7 mouse cellular contexts compared by ENCODE assay signal in genomic region chr14:46725743-46726142, GRCm38 (mm10). TPM values are rescaled to one million over a fixed set of nuclear protein-coding genes. Genes with fewer than 3 reads are reported as not detected.
DNase-seq lines count a peak whose midpoint lies in the region; ATAC-seq and TF ChIP-seq lines count a peak whose summit lies in the region.

No protein-coding gene starts in this region.

- H3K36me3 ChIP-seq in small intestine, adult 2 months (ENCODE audit: control insufficient read depth, insufficient read depth, low read length), result no peaks in the 10 kb centered on the region

- 50% methylated on average over 3 of the region's 3 CpGs for WGBS in small intestine, adult 2 months

- TF ChIP-seq CTCF in layer of hippocampus, adult 2 months (conservative IDR thresholded peaks at IDR 0.05), result peak; percentile 71
- TF ChIP-seq CTCF in cortical plate, adult 2 months (IDR thresholded peaks at IDR 0.05; ENCODE audit: extremely low read depth, insufficient read depth, low read length), result peak; percentile 27; the same call in 1 of the 2 replicates
- peak; percentile 44; the same call in 1 of the 2 replicates for TF ChIP-seq CTCF in small intestine, adult 2 months (IDR thresholded peaks at IDR 0.05; ENCODE audit: extremely low read depth, insufficient read length, insufficient replicate concordance, low read depth, low read length)

- H3K27me3 ChIP-seq in small intestine, adult 2 months (ENCODE audit: control insufficient read depth, insufficient read depth, low read length), result no peaks in the 10 kb centered on the region

- no peak for TF ChIP-seq POLR2A in cortical plate, adult 2 months (IDR thresholded peaks at IDR 0.05; ENCODE audit: extremely low read depth, insufficient read depth, low read length)
- TF ChIP-seq POLR2A in small intestine, adult 2 months (IDR thresholded peaks at IDR 0.05; ENCODE audit: low read depth, low read length), result no peak

- no peak for ATAC-seq in granulocyte monocyte progenitor cell, adult 5-6 weeks (replicated peaks; ENCODE audit: poor library complexity, severe bottlenecking)

- DNase-seq in layer of hippocampus, adult 2 months (ENCODE audit: low spot score in 2 of 2), result peak in 1 of 2 experiments; percentile 29
- DNase-seq in layer of hippocampus, adult 9-11 months, result no peak
- DNase-seq in MN1 (ENCODE audit: low spot score), result peak; percentile 12
- no peak for DNase-seq in cerebellum, adult 8-10 months

- no peak overlapping the region for H3K4me3 ChIP-seq in layer of hippocampus, adult 2 months
- no peak overlapping the region for H3K4me3 ChIP-seq in cortical plate, adult 2 months (ENCODE audit: insufficient read depth, low read length)
- no peak overlapping the region for H3K4me3 ChIP-seq in small intestine, adult 2 months (ENCODE audit: low read depth, low read length)

- H3K27ac ChIP-seq in layer of hippocampus, adult 2 months, result no peak overlapping the region
- H3K27ac ChIP-seq in cortical plate, adult 2 months (ENCODE audit: insufficient read depth, low read length), result no peak overlapping the region
- no peak overlapping the region for H3K27ac ChIP-seq in small intestine, adult 2 months (ENCODE audit: insufficient read depth, low read depth, low read length)

- H3K4me1 ChIP-seq in cortical plate, adult 2 months (ENCODE audit: control insufficient read depth, insufficient read depth, low read length), result no peaks in the 10 kb centered on the region
- H3K4me1 ChIP-seq in small intestine, adult 2 months (ENCODE audit: control insufficient read depth, insufficient read depth, insufficient read length, low read length), result no peaks in the 10 kb centered on the region

RNA-seq across cellular contexts. Expression of gene Cdkn3, which starts 34.6 kb away (rescaled TPM):
- total RNA-seq in layer of hippocampus, adult 2 months (2021), result under 1 TPM; 0.56 to 0.81 TPM
- 0.68 and 1.1 TPM in 2 replicates for polyA plus RNA-seq in cortical plate, adult 2 months (2012; rRNA removed)
- polyA plus RNA-seq in small intestine, adult 2 months (2012; rRNA removed), result 0.65 and 3.3 TPM in 2 replicates
- 16.5 and 38.8 TPM in 2 replicates for total RNA-seq in granulocyte monocyte progenitor cell, adult 5-6 weeks (2014; fragmentation: Nextera tagmentation)
- 26.6 and 39.0 TPM in 2 replicates for total RNA-seq in granulocyte monocyte progenitor cell, adult 5-6 weeks (2017)

Comparison
In these comparisons a context has a peak if more than half of its experiments do, and no peak if none do; other contexts are left out.
1. RNA of gene Cdkn3, which starts 34.6 kb away (total RNA-seq): 16.5 to 39.0 TPM in granulocyte monocyte progenitor cell, adult 5-6 weeks; 0.56 to 0.81 TPM in layer of hippocampus, adult 2 months; every median in the first group is over 4 times any median in the second.
2. Peak in every context shown above with its lines, with median percentiles within 50 percentile points of each other: CTCF ChIP-seq.